Mouse (Mus musculus): ENCODE results near the gene Pias1. TPM values are rescaled to one million over a fixed set of nuclear protein-coding genes. Genes with fewer than 3 reads are reported as not detected.

The Pias1 gene
- total and polyA plus RNA-seq, 3 experiments: 7.7 to 21.5 TPM; not detected in 1

- H3K27ac ChIP-seq (ENCODE audit: control insufficient read depth, low read depth, low read length): no peak overlapping the region
- peaks cover 0 to 3% of the 10 kb centered on the region in 2 experiments; a peak in 1 of 4 replicates for H3K36me3 ChIP-seq (ENCODE audit: control insufficient read depth in 1 of 2, insufficient read depth in 2 of 2, low read length in 2 of 2)
- TF ChIP-seq MXI1 (IDR thresholded peaks at IDR 0.05; ENCODE audit: low read depth, low read length): no peak
- TF ChIP-seq POLR2A (IDR thresholded peaks at IDR 0.05; ENCODE audit: control insufficient read depth in 1 of 2, insufficient read depth in 1 of 2, low read depth in 1 of 2, low read length in 2 of 2, poor library complexity in 1 of 2): no peak
- no peak for TF ChIP-seq MAZ (IDR thresholded peaks at IDR 0.05; ENCODE audit: low read depth, low read length)
- TF ChIP-seq MAX (IDR thresholded peaks at IDR 0.05; ENCODE audit: low read length): no peak
- TF ChIP-seq ZC3H11A (IDR thresholded peaks at IDR 0.05; ENCODE audit: low read depth, low read length): no peak
- TF ChIP-seq GATA1 (IDR thresholded peaks at IDR 0.05; ENCODE audit: low read depth, low read length): no peak
- TF ChIP-seq NRF1 (IDR thresholded peaks at IDR 0.05; ENCODE audit: insufficient read depth, low read depth, low read length, poor library complexity, severe bottlenecking): no peak
- no peak for TF ChIP-seq ZNF384 (IDR thresholded peaks at IDR 0.05; ENCODE audit: low read depth, low read length)
- no peak for TF ChIP-seq HCFC1 (IDR thresholded peaks at IDR 0.05; ENCODE audit: low read depth, low read length)
- H3K27me3 ChIP-seq (ENCODE audit: control insufficient read depth in 1 of 2, insufficient read depth in 2 of 2, low read length in 2 of 2): no peaks in the 10 kb centered on the region
- H3K4me3 ChIP-seq (ENCODE audit: control insufficient read depth in 1 of 2, insufficient read depth in 1 of 2, low read depth in 2 of 2, low read length in 2 of 2): no peak overlapping the region
- 0 out of 2 replicates have a peak, but pooled peaks cover under 1% of the 10 kb centered on the region for H3K79me2 ChIP-seq (ENCODE audit: control insufficient read depth, insufficient read depth, low read length, poor library complexity)
- no peak overlapping the region for H3K9ac ChIP-seq (ENCODE audit: control insufficient read depth, low read depth, low read length, poor library complexity, severe bottlenecking)
- no peaks in the 10 kb centered on the region for H3K9me3 ChIP-seq (replicated peaks; ENCODE audit: insufficient read depth, low read length)
- H3K4me1 ChIP-seq (ENCODE audit: control insufficient read depth in 1 of 2, insufficient read depth in 2 of 2, low read length in 2 of 2): peaks cover 0 to 4% of the 10 kb centered on the region in 2 experiments; a peak in 2 of 4 replicates
- no peak for DNase-seq (ENCODE audit: low read depth, low spot score)
These were observed 143.3 kb downstream of the Pias1 start for GRCm38 (mm10) chr9:62844461-62844860.

GRCm38 (mm10) chr9:62843356-62844024 is 144.2 kb downstream of the Pias1 start:
- H3K36me3 ChIP-seq (ENCODE audit: control insufficient read depth in 1 of 2, insufficient read depth in 2 of 2, low read length in 2 of 2): peaks cover 0 to 3% of the 10 kb centered on the region in 2 experiments; a peak in 1 of 4 replicates

More at GRCm38 (mm10) chr9:62843356-62844024, 144.2 kb downstream of the Pias1 start:
- DNase-seq (ENCODE audit: low read depth, low spot score): no peak
- no peak overlapping the region for H3K27ac ChIP-seq (ENCODE audit: control insufficient read depth, low read depth, low read length)
- H3K4me3 ChIP-seq (ENCODE audit: control insufficient read depth in 1 of 2, insufficient read depth in 1 of 2, low read depth in 2 of 2, low read length in 2 of 2): no peak overlapping the region
- H3K9me3 ChIP-seq (replicated peaks; ENCODE audit: insufficient read depth, low read length): no peaks in the 10 kb centered on the region
- H3K79me2 ChIP-seq (ENCODE audit: control insufficient read depth, insufficient read depth, low read length, poor library complexity): peaks cover 9% of the 10 kb centered on the region
- H3K4me1 ChIP-seq (ENCODE audit: control insufficient read depth in 1 of 2, insufficient read depth in 2 of 2, low read length in 2 of 2): peaks cover 0 to 8% of the 10 kb centered on the region in 2 experiments; a peak in 3 of 4 replicates
- TF ChIP-seq MXI1 (IDR thresholded peaks at IDR 0.05; ENCODE audit: low read depth, low read length): no peak
- no peak for TF ChIP-seq NELFE (IDR thresholded peaks at IDR 0.05; ENCODE audit: low read depth, low read length)
- no peak for TF ChIP-seq ELF1 (IDR thresholded peaks at IDR 0.05; ENCODE audit: low read depth, low read length)
- no peak for TF ChIP-seq SMC3 (IDR thresholded peaks at IDR 0.05; ENCODE audit: low read depth, low read length)
- no peak for TF ChIP-seq E2F4 (IDR thresholded peaks at IDR 0.05; ENCODE audit: borderline replicate concordance, low read depth, low read length)
- TF ChIP-seq TCF12 (IDR thresholded peaks at IDR 0.05; ENCODE audit: low read depth, low read length): no peak
- TF ChIP-seq ZC3H11A (IDR thresholded peaks at IDR 0.05; ENCODE audit: low read depth, low read length): no peak
- no peak for TF ChIP-seq RCOR1 (IDR thresholded peaks at IDR 0.05; ENCODE audit: low read depth, low read length)
- TF ChIP-seq MYC (IDR thresholded peaks at IDR 0.05; ENCODE audit: low read depth, low read length): no peak
- TF ChIP-seq MYB (IDR thresholded peaks at IDR 0.05; ENCODE audit: low read depth, low read length): no peak
- TF ChIP-seq ETS1 (IDR thresholded peaks at IDR 0.05; ENCODE audit: low read depth, low read length): no peak
- TF ChIP-seq POLR2AphosphoS2 (IDR thresholded peaks at IDR 0.05; ENCODE audit: low read length): no peak
- TF ChIP-seq EP300 (IDR thresholded peaks at IDR 0.05; ENCODE audit: low read depth in 1 of 2, low read length in 2 of 2): no peak
- no peak for TF ChIP-seq RAD21 (IDR thresholded peaks at IDR 0.05; ENCODE audit: low read depth, low read length)
- no peak for TF ChIP-seq MAFK (IDR thresholded peaks at IDR 0.05; ENCODE audit: borderline replicate concordance, low read depth, low read length)
- TF ChIP-seq BHLHE40 (IDR thresholded peaks at IDR 0.05; ENCODE audit: borderline replicate concordance, low read depth, low read length): no peak
- no peak for TF ChIP-seq ZKSCAN1 (IDR thresholded peaks at IDR 0.05; ENCODE audit: low read depth, low read length)
- TF ChIP-seq CHD2 (IDR thresholded peaks at IDR 0.05; ENCODE audit: low read length): no peak
- TF ChIP-seq GATA1 (IDR thresholded peaks at IDR 0.05; ENCODE audit: low read depth, low read length): no peak
- no peaks in the 10 kb centered on the region for H3K27me3 ChIP-seq (ENCODE audit: control insufficient read depth in 1 of 2, insufficient read depth in 2 of 2, low read length in 2 of 2)
- no peak overlapping the region for H3K9ac ChIP-seq (ENCODE audit: control insufficient read depth, low read depth, low read length, poor library complexity, severe bottlenecking)

Measured in MEL (cell line).